Comparison of ENCODE assay signal across 29 mouse cellular contexts in genomic region chr3:128896628-128897027, GRCm38 (mm10).
"Had no signal": no experiment of that assay in that cellular context is flagged by ENCODE, and none has a peak within 500 bp of the region (broad histone marks: within the 10 kb centered on the region; RNA-seq: fewer than 3 reads in every experiment).

No protein-coding gene starts in this region.

- ATAC-seq: forebrain, embryonic 13.5 days; forebrain, embryonic 14.5 days; forebrain, embryonic 15.5 days; forebrain, embryonic 16.5 days; forebrain, postnatal 0 days had no signal

- DNase-seq: cerebellum, adult 2 months; cerebellum, adult 8-10 months; cerebellum, adult 9-10 months; cerebellum, adult 9-11 months; cerebellum, postnatal 10 days; cerebellum, postnatal 14 days; cerebellum, postnatal 25 days; cerebellum, postnatal 36 days; embryo, embryonic 11 days; forebrain, postnatal 0 days; gastrocnemius, adult 2 months; gastrocnemius, postnatal 10 days; gastrocnemius, postnatal 14 days; gastrocnemius, postnatal 25 days; gastrocnemius, postnatal 36 days; heart, adult 11 months; heart, adult 18-20 months; heart, adult 2 months had no signal

- H3K4me1 ChIP-seq: embryonic facial prominence, embryonic 10.5 days; embryonic facial prominence, embryonic 12.5 days; embryonic facial prominence, embryonic 13.5 days; embryonic facial prominence, embryonic 15.5 days; forebrain, embryonic 10.5 days; forebrain, embryonic 12.5 days; forebrain, embryonic 13.5 days; forebrain, embryonic 15.5 days had no signal

- H3K4me3 ChIP-seq: embryonic facial prominence, embryonic 10.5 days; embryonic facial prominence, embryonic 12.5 days; embryonic facial prominence, embryonic 13.5 days; embryonic facial prominence, embryonic 15.5 days; erythroblast, embryonic 14.5 days; forebrain, embryonic 10.5 days; forebrain, embryonic 12.5 days; forebrain, embryonic 13.5 days; forebrain, embryonic 15.5 days; gastrocnemius, adult 2 months; heart, adult 2 months had no signal

- H3K36me3 ChIP-seq: embryonic facial prominence, embryonic 10.5 days; embryonic facial prominence, embryonic 12.5 days; embryonic facial prominence, embryonic 13.5 days; embryonic facial prominence, embryonic 15.5 days; forebrain, embryonic 10.5 days; forebrain, embryonic 12.5 days; forebrain, embryonic 15.5 days had no signal

- H3K9me3 ChIP-seq: embryonic facial prominence, embryonic 10.5 days; embryonic facial prominence, embryonic 12.5 days; embryonic facial prominence, embryonic 13.5 days; embryonic facial prominence, embryonic 15.5 days; forebrain, embryonic 10.5 days; forebrain, embryonic 12.5 days; forebrain, embryonic 13.5 days; forebrain, embryonic 15.5 days had no signal

- H3K27ac ChIP-seq: embryonic facial prominence, embryonic 10.5 days; embryonic facial prominence, embryonic 12.5 days; embryonic facial prominence, embryonic 13.5 days; embryonic facial prominence, embryonic 15.5 days; forebrain, embryonic 10.5 days; forebrain, embryonic 12.5 days; forebrain, embryonic 13.5 days; forebrain, embryonic 15.5 days; gastrocnemius, adult 2 months; heart, adult 2 months had no signal

- H3K9ac ChIP-seq: embryonic facial prominence, embryonic 12.5 days; embryonic facial prominence, embryonic 13.5 days; embryonic facial prominence, embryonic 15.5 days; forebrain, embryonic 12.5 days; forebrain, embryonic 13.5 days; forebrain, embryonic 15.5 days; forebrain, postnatal 0 days had no signal

- H3K4me2 ChIP-seq: embryonic facial prominence, embryonic 12.5 days; embryonic facial prominence, embryonic 13.5 days; embryonic facial prominence, embryonic 15.5 days; forebrain, embryonic 12.5 days; forebrain, embryonic 13.5 days; forebrain, embryonic 15.5 days had no signal

- H3K27me3 ChIP-seq: embryonic facial prominence, embryonic 12.5 days; embryonic facial prominence, embryonic 13.5 days; embryonic facial prominence, embryonic 15.5 days; forebrain, embryonic 12.5 days; forebrain, embryonic 13.5 days; forebrain, embryonic 15.5 days had no signal
